Mouse (Mus musculus) MEL (cell line): ENCODE measurements at regions not wholly inside any gene's neighbourhood (a gene's known extent, or its start where the extent isn't known, plus 50 kb on each side); places are given as distances from the start of the nearest gene placed in this dataset.

Experiments
- DNase-seq: peaks from one replicate; pipeline ENCODE4 v3.0.0; 2011; ENCODE audit warnings: low read depth, low spot score
- H3K27ac ChIP-seq: 2 replicates; pipeline ENCODE4 v1.5.1; 2012; ENCODE audit warnings: low read depth, mild to moderate bottlenecking, control low read depth, low read length, moderate library complexity; ENCODE audit not compliant: control insufficient read depth
- H3K27me3 ChIP-seq, 2 experiments: fragments of 150-350 bp in 1 of 2; sonication (generic) in 1 of 2; 2 replicates each; pipeline ENCODE4 v1.6.1; 2012; ENCODE audit warnings: low read length in 2 of 2, mild to moderate bottlenecking in 2 of 2, improper control_type of control experiment in 1 of 2, moderate library complexity in 1 of 2; ENCODE audit not compliant: insufficient read depth in 2 of 2, control insufficient read depth in 1 of 2
- H3K36me3 ChIP-seq, 2 experiments: 2 replicates each; pipeline ENCODE4 v1.6.1; 2012 to 2014; ENCODE audit warnings: low read length in 2 of 2, improper control_type of control experiment in 1 of 2, inconsistent platforms in 1 of 2, mild to moderate bottlenecking in 1 of 2; ENCODE audit not compliant: insufficient read depth in 2 of 2, control insufficient read depth in 1 of 2
- H3K4me1 ChIP-seq, 2 experiments: fragments of 150-350 bp in 1 of 2; sonication (generic) in 1 of 2; 2 replicates each; pipeline ENCODE4 v1.6.1; 2012; ENCODE audit warnings: low read length in 2 of 2, improper control_type of control experiment in 1 of 2, mild to moderate bottlenecking in 1 of 2; ENCODE audit not compliant: insufficient read depth in 2 of 2, control insufficient read depth in 1 of 2
- H3K4me3 ChIP-seq, 2 experiments: fragments of 150-350 bp in 1 of 2; sonication (generic) in 1 of 2; 2 replicates each; pipeline ENCODE4 v1.5.1; 2012; ENCODE audit warnings: low read depth in 2 of 2, low read length in 2 of 2, mild to moderate bottlenecking in 2 of 2, moderate library complexity in 2 of 2, control low read depth in 1 of 2, improper control_type of control experiment in 1 of 2; ENCODE audit not compliant: control insufficient read depth in 1 of 2, insufficient read depth in 1 of 2
- H3K79me2 ChIP-seq: 2 replicates; pipeline ENCODE4 v1.6.1; 2012; ENCODE audit warnings: mild to moderate bottlenecking, low read length, moderate library complexity; ENCODE audit not compliant: control insufficient read depth, poor library complexity, insufficient read depth
- H3K9ac ChIP-seq: 2 replicates; pipeline ENCODE4 v1.6.1; 2012; ENCODE audit warnings: low read depth, mild to moderate bottlenecking, control low read depth, low read length, moderate library complexity; ENCODE audit not compliant: control insufficient read depth, poor library complexity, severe bottlenecking
- H3K9me3 ChIP-seq: fragments of 150-350 bp; sonication (generic); replicated peaks from 2 replicates; pipeline ENCODE4 v1.6.1; 2012; ENCODE audit warnings: mild to moderate bottlenecking, low read length, improper control_type of control experiment, moderate library complexity; ENCODE audit not compliant: insufficient read depth
- BHLHE40 ChIP-seq: IDR thresholded peaks from 2 replicates; pipeline ENCODE4 v1.6.1; 2012; ENCODE audit warnings: low read depth, mild to moderate bottlenecking, inconsistent platforms, low read length, improper control_type of control experiment, borderline replicate concordance
- CTCF ChIP-seq, 3 experiments: IDR thresholded peaks in 2 of 3; conservative IDR thresholded peaks in 1 of 3; 2 replicates each; pipeline ENCODE4 v1.5.1; 2011 to 2012; ENCODE audit warnings: low read length in 3 of 3, low read depth in 2 of 3, mild to moderate bottlenecking in 2 of 3, improper control_type of control experiment in 1 of 3, inconsistent platforms in 1 of 3, mixed read lengths in 1 of 3, moderate library complexity in 1 of 3; ENCODE audit not compliant: control insufficient read depth in 1 of 3, insufficient read depth in 1 of 3, poor library complexity in 1 of 3, severe bottlenecking in 1 of 3
- E2F4 ChIP-seq: IDR thresholded peaks from 2 replicates; pipeline ENCODE4 v1.6.1; 2011; ENCODE audit warnings: low read depth, low read length, improper control_type of control experiment, borderline replicate concordance
- ELF1 ChIP-seq: IDR thresholded peaks from 2 replicates; pipeline ENCODE4 v1.6.1; 2014; ENCODE audit warnings: low read depth, mild to moderate bottlenecking, inconsistent platforms, low read length, improper control_type of control experiment, moderate library complexity
- EP300 ChIP-seq, 2 experiments: IDR thresholded peaks; 2 replicates each; pipeline ENCODE4 v1.6.1; 2011; ENCODE audit warnings: improper control_type of control experiment in 2 of 2, low read length in 2 of 2, low read depth in 1 of 2, mild to moderate bottlenecking in 1 of 2
- GABPA ChIP-seq: IDR thresholded peaks from 2 replicates; pipeline ENCODE4 v1.6.1; 2012; ENCODE audit warnings: low read depth, mild to moderate bottlenecking, inconsistent platforms, low read length, improper control_type of control experiment, moderate library complexity
- JUND ChIP-seq: IDR thresholded peaks from 2 replicates; pipeline ENCODE4 v1.6.1; 2011; ENCODE audit warnings: low read depth, mild to moderate bottlenecking, improper control_type of control experiment, low read length
- KAT2A ChIP-seq: conservative IDR thresholded peaks from 2 replicates; pipeline ENCODE4 v1.6.1; 2012; ENCODE audit warnings: low read depth, low read length, improper control_type of control experiment, inconsistent platforms
- MAX ChIP-seq: IDR thresholded peaks from 2 replicates; pipeline ENCODE4 v1.6.1; 2011; ENCODE audit warnings: low read length, improper control_type of control experiment
- MAZ ChIP-seq: IDR thresholded peaks from 2 replicates; pipeline ENCODE4 v1.6.1; 2012; ENCODE audit warnings: low read depth, mild to moderate bottlenecking, inconsistent platforms, low read length, improper control_type of control experiment
- MYC ChIP-seq: IDR thresholded peaks from 2 replicates; pipeline ENCODE4 v1.6.1; 2011; ENCODE audit warnings: low read depth, mild to moderate bottlenecking, low read length, improper control_type of control experiment, moderate library complexity
- NELFE ChIP-seq: IDR thresholded peaks from 2 replicates; pipeline ENCODE4 v1.6.1; 2011; ENCODE audit warnings: low read depth, low read length, improper control_type of control experiment
- RAD21 ChIP-seq: IDR thresholded peaks from 2 replicates; pipeline ENCODE4 v1.6.1; 2011; ENCODE audit warnings: mild to moderate bottlenecking, low read depth, low read length, improper control_type of control experiment
- TAL1 ChIP-seq: IDR thresholded peaks from 2 replicates; pipeline ENCODE4 v1.6.1; 2012; ENCODE audit warnings: mild to moderate bottlenecking, inconsistent platforms, low read length, moderate library complexity, mixed read lengths
- TCF12 ChIP-seq: IDR thresholded peaks from 2 replicates; pipeline ENCODE4 v1.6.1; 2014; ENCODE audit warnings: low read depth, mild to moderate bottlenecking, inconsistent platforms, low read length, improper control_type of control experiment, moderate library complexity
- UBTF ChIP-seq: IDR thresholded peaks from 2 replicates; pipeline ENCODE4 v1.6.1; 2012; ENCODE audit warnings: low read depth, mild to moderate bottlenecking, inconsistent platforms, low read length, improper control_type of control experiment, moderate library complexity, borderline replicate concordance; ENCODE audit not compliant: insufficient read depth
- USF1 ChIP-seq: IDR thresholded peaks from 2 replicates; pipeline ENCODE4 v1.6.1; 2014; ENCODE audit warnings: low read depth, mild to moderate bottlenecking, inconsistent platforms, low read length, improper control_type of control experiment, moderate library complexity
- USF2 ChIP-seq, 2 experiments: IDR thresholded peaks; 2 replicates each; pipeline ENCODE4 v1.6.1; 2011 to 2012; ENCODE audit warnings: improper control_type of control experiment in 2 of 2, low read length in 2 of 2, borderline replicate concordance in 1 of 2, inconsistent platforms in 1 of 2, low read depth in 1 of 2, mild to moderate bottlenecking in 1 of 2; ENCODE audit not compliant: insufficient read depth in 1 of 2
- ZKSCAN1 ChIP-seq: IDR thresholded peaks from 2 replicates; pipeline ENCODE4 v1.6.1; 2012; ENCODE audit warnings: low read depth, mild to moderate bottlenecking, inconsistent platforms, low read length, improper control_type of control experiment, moderate library complexity

DNA sequence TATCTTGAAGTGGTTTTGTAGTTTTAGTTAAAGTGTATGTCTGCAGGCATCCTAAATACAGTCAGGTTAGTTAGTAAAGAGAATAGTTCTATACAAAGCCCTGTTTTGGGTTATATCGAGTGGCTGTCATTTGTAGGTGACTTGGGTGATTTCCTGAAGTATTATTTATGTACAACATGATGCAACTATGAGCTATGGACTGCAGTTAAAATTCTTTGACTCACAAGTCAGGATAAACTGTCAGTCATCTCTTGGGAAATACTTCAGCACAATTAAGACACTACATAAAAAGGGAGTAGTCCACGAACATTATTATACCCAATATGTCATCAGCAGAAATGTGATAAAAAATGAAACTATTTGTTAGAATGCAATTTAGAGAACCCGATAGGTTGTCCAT, 554.2 kb downstream of the Nr2f2 start:
- H3K36me3 ChIP-seq = no peaks in the 10 kb centered on the region
- no peaks in the 10 kb centered on the region for H3K4me1 ChIP-seq
- H3K27me3 ChIP-seq = no peaks in the 10 kb centered on the region
- H3K9me3 ChIP-seq = no peaks in the 10 kb centered on the region
- no peak for TF ChIP-seq JUND
- TF ChIP-seq TCF12 = no peak
- no peak for TF ChIP-seq ZKSCAN1
- TF ChIP-seq BHLHE40 = no peak
- TF ChIP-seq TAL1 = no peak
- no peak for TF ChIP-seq GABPA
- TF ChIP-seq MYC = no peak
- TF ChIP-seq EP300 (IDR thresholded peaks at IDR 0.05; ENCODE audit: low read depth in 1 of 2, low read length in 2 of 2) = no peak
- no peak for TF ChIP-seq RAD21
- no peak for TF ChIP-seq ELF1
- H3K27ac ChIP-seq = no peak overlapping the region
- no peak overlapping the region for H3K9ac ChIP-seq
- no peaks in the 10 kb centered on the region for H3K79me2 ChIP-seq
- no peak overlapping the region for H3K4me3 ChIP-seq
- DNase-seq = no peak

DNA sequence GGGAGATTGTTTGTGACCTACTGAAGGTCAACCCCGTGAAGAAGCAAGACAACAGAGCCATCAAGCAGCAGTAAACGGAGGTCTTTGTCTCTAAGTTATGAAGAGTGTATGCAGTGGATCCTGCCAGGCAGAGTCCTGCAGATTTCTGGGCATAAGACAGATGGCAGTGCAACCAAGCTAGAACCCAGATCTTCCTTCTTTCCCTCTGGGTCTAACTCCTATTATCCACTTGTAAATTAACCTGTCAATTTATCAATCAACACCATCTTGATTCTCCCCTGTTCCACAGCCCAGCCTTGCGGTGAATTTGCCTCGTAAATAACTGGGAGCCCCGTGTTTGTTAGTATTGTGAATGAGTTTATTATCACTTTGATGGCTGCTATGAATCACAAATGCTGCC, 555.7 kb downstream of the Nr2f2 start:
- no peaks in the 10 kb centered on the region for H3K36me3 ChIP-seq
- no peak overlapping the region for H3K4me3 ChIP-seq
- no peaks in the 10 kb centered on the region for H3K27me3 ChIP-seq
- no peaks in the 10 kb centered on the region for H3K4me1 ChIP-seq
- no peaks in the 10 kb centered on the region for H3K9me3 ChIP-seq
- TF ChIP-seq GABPA (no peak), MAX (no peak)
- no peak overlapping the region for H3K27ac ChIP-seq
- H3K79me2 ChIP-seq = no peaks in the 10 kb centered on the region
- no peak overlapping the region for H3K9ac ChIP-seq
- DNase-seq = no peak

- no peaks in the 10 kb centered on the region for H3K79me2 ChIP-seq
- H3K4me3 ChIP-seq = no peak overlapping the region
- H3K27me3 ChIP-seq = no peaks in the 10 kb centered on the region
- no peak overlapping the region for H3K27ac ChIP-seq
- H3K9me3 ChIP-seq = no peaks in the 10 kb centered on the region
- DNase-seq = no peak
- no peaks in the 10 kb centered on the region for H3K4me1 ChIP-seq
- H3K36me3 ChIP-seq = no peaks in the 10 kb centered on the region
- no peak overlapping the region for H3K9ac ChIP-seq
- TF ChIP-seq USF2 (IDR thresholded peaks at IDR 0.05; ENCODE audit: borderline replicate concordance in 1 of 2, insufficient read depth in 1 of 2, low read depth in 1 of 2, low read length in 2 of 2) (no peak), NELFE (no peak), ELF1 (no peak), MYC (no peak), ZKSCAN1 (no peak), CTCF (IDR thresholded peaks at IDR 0.05 in 2 of 3, conservative IDR thresholded peaks at IDR 0.05 in 1 of 3; ENCODE audit: control insufficient read depth in 1 of 3, insufficient read depth in 1 of 3, low read depth in 2 of 3, low read length in 3 of 3, poor library complexity in 1 of 3, severe bottlenecking in 1 of 3) (no peak), USF1 (no peak), BHLHE40 (no peak), KAT2A (no peak), MAZ (no peak), EP300 (IDR thresholded peaks at IDR 0.05; ENCODE audit: low read depth in 1 of 2, low read length in 2 of 2) (no peak), GABPA (no peak), E2F4 (no peak), UBTF (no peak)
- TF ChIP-seq, all 39 proteins: peak for 0
Observed at GRCm38 (mm10) chr7:69807220-69807619, 559.3 kb downstream of the Nr2f2 start.
